Mouse (Mus musculus): Measurements from ENCODE around the gene Hpdl. TPM values are rescaled to one million over a fixed set of nuclear protein-coding genes. Genes with fewer than 3 reads are reported as not detected.

The Hpdl gene
- polyA plus RNA-seq (2012; rRNA removed), result 0.22 and 0.27 TPM in 2 replicates

GRCm38 (mm10) chr4:116821694-116822016, at the start of gene Hpdl:
TSS of gene Hpdl (minus strand) at chr4:116821707.
- H3K36me3 ChIP-seq (ENCODE audit: control insufficient read depth, insufficient read depth, low read length), result no peaks in the 10 kb centered on the region; the same call in 1 of the 2 replicates
- WGBS, result 12% methylated on average over 9 of the region's 9 CpGs
- peaks cover 13% of the 10 kb centered on the region; the same call in 1 of the 2 replicates for H3K4me1 ChIP-seq (ENCODE audit: control insufficient read depth, insufficient read depth, insufficient read length)
- H3K27me3 ChIP-seq (ENCODE audit: control insufficient read depth, insufficient read depth, low read length), result peaks cover 8% of the 10 kb centered on the region; the same call in 1 of the 2 replicates
- TF ChIP-seq POLR2A (IDR thresholded peaks at IDR 0.05; ENCODE audit: low read depth, low read length) (no peak), CTCF (IDR thresholded peaks at IDR 0.05; ENCODE audit: extremely low read depth, insufficient read depth, insufficient read length, insufficient replicate concordance) (no peak)
- peak within 1 kb of the TSS; percentile 69 for H3K4me3 ChIP-seq (ENCODE audit: extremely low read depth, insufficient read depth, insufficient read length)
- DNase-seq (ENCODE audit: low read depth in 1 of 2, low spot score in 2 of 2), result no peak
- H3K27ac ChIP-seq (ENCODE audit: insufficient read depth, low read length), result no peak within 1 kb of the TSS

- no peaks in the 10 kb centered on the region for H3K4me1 ChIP-seq (ENCODE audit: control insufficient read depth, insufficient read depth, insufficient read length)
- no peaks in the 10 kb centered on the region for H3K36me3 ChIP-seq (ENCODE audit: control insufficient read depth, insufficient read depth, low read length)
- H3K27ac ChIP-seq (ENCODE audit: insufficient read depth, low read length), result no peak overlapping the region
- TF ChIP-seq POLR2A (IDR thresholded peaks at IDR 0.05; ENCODE audit: low read depth, low read length), result no peak
- TF ChIP-seq CTCF (IDR thresholded peaks at IDR 0.05; ENCODE audit: extremely low read depth, insufficient read depth, insufficient read length, insufficient replicate concordance), result no peak
- no peak overlapping the region for H3K4me3 ChIP-seq (ENCODE audit: extremely low read depth, insufficient read depth, insufficient read length)
- WGBS, result 45% methylated on average over 3 of the region's 3 CpGs
- DNase-seq (ENCODE audit: low read depth in 1 of 2, low spot score in 2 of 2), result no peak
- H3K27me3 ChIP-seq (ENCODE audit: control insufficient read depth, insufficient read depth, low read length), result no peaks in the 10 kb centered on the region; the same call in 1 of the 2 replicates
Measured at GRCm38 (mm10) chr4:116869898-116870297, 48.4 kb upstream of the Hpdl start.

- DNase-seq (ENCODE audit: low read depth in 1 of 2, low spot score in 2 of 2), result no peak
- Histone ChIP-seq H3K4me1 (ENCODE audit: control insufficient read depth, insufficient read depth, insufficient read length) (no peaks in the 10 kb centered on the region), H3K36me3 (ENCODE audit: control insufficient read depth, insufficient read depth, low read length) (no peaks in the 10 kb centered on the region), H3K27ac (ENCODE audit: insufficient read depth, low read length) (no peak overlapping the region), H3K27me3 (ENCODE audit: control insufficient read depth, insufficient read depth, low read length) (no peaks in the 10 kb centered on the region), H3K4me3 (ENCODE audit: extremely low read depth, insufficient read depth, insufficient read length) (no peak overlapping the region)
- no peak for TF ChIP-seq CTCF (IDR thresholded peaks at IDR 0.05; ENCODE audit: extremely low read depth, insufficient read depth, insufficient read length, insufficient replicate concordance)
- TF ChIP-seq POLR2A (IDR thresholded peaks at IDR 0.05; ENCODE audit: low read depth, low read length), result no peak
- WGBS, result 75% methylated on average over 8 of the region's 8 CpGs
Measured at GRCm38 (mm10) chr4:116862023-116862422, 40.5 kb upstream of the Hpdl start.

GRCm38 (mm10) chr4:116859711-116860110, 38.2 kb upstream of the Hpdl start:
- no peak for DNase-seq (ENCODE audit: low read depth in 1 of 2, low spot score in 2 of 2)
- Histone ChIP-seq H3K4me1 (ENCODE audit: control insufficient read depth, insufficient read depth, insufficient read length) (no peaks in the 10 kb centered on the region), H3K27ac (ENCODE audit: insufficient read depth, low read length) (no peak overlapping the region), H3K27me3 (ENCODE audit: control insufficient read depth, insufficient read depth, low read length) (no peaks in the 10 kb centered on the region), H3K4me3 (ENCODE audit: extremely low read depth, insufficient read depth, insufficient read length) (no peak overlapping the region), H3K36me3 (ENCODE audit: control insufficient read depth, insufficient read depth, low read length) (no peaks in the 10 kb centered on the region)
- WGBS, result 74% methylated on average over 5 of the region's 5 CpGs
- TF ChIP-seq CTCF (IDR thresholded peaks at IDR 0.05; ENCODE audit: extremely low read depth, insufficient read depth, insufficient read length, insufficient replicate concordance) (no peak), POLR2A (IDR thresholded peaks at IDR 0.05; ENCODE audit: low read depth, low read length) (no peak)

- Histone ChIP-seq H3K27me3 (ENCODE audit: control insufficient read depth, insufficient read depth, low read length) (no peaks in the 10 kb centered on the region), H3K36me3 (ENCODE audit: control insufficient read depth, insufficient read depth, low read length) (no peaks in the 10 kb centered on the region), H3K4me1 (ENCODE audit: control insufficient read depth, insufficient read depth, insufficient read length) (no peaks in the 10 kb centered on the region), H3K4me3 (ENCODE audit: extremely low read depth, insufficient read depth, insufficient read length) (no peak overlapping the region), H3K27ac (ENCODE audit: insufficient read depth, low read length) (no peak overlapping the region)
- no peak for DNase-seq (ENCODE audit: low read depth in 1 of 2, low spot score in 2 of 2)
- TF ChIP-seq CTCF (IDR thresholded peaks at IDR 0.05; ENCODE audit: extremely low read depth, insufficient read depth, insufficient read length, insufficient replicate concordance) (no peak), POLR2A (IDR thresholded peaks at IDR 0.05; ENCODE audit: low read depth, low read length) (no peak)
- WGBS, result 80% methylated on average over 10 of the region's 10 CpGs
Measured at GRCm38 (mm10) chr4:116857203-116857602, 35.7 kb upstream of the Hpdl start.

GRCm38 (mm10) chr4:116854286-116854685, 32.8 kb upstream of the Hpdl start:
- no peaks in the 10 kb centered on the region for H3K36me3 ChIP-seq (ENCODE audit: control insufficient read depth, insufficient read depth, low read length)
- TF ChIP-seq CTCF (IDR thresholded peaks at IDR 0.05; ENCODE audit: extremely low read depth, insufficient read depth, insufficient read length, insufficient replicate concordance) (no peak), POLR2A (IDR thresholded peaks at IDR 0.05; ENCODE audit: low read depth, low read length) (no peak)
- H3K4me1 ChIP-seq (ENCODE audit: control insufficient read depth, insufficient read depth, insufficient read length), result no peaks in the 10 kb centered on the region
- WGBS, result 49% methylated on average over 2 of the region's 2 CpGs
- no peak for DNase-seq (ENCODE audit: low read depth in 1 of 2, low spot score in 2 of 2)
- H3K27ac ChIP-seq (ENCODE audit: insufficient read depth, low read length), result no peak overlapping the region
- H3K4me3 ChIP-seq (ENCODE audit: extremely low read depth, insufficient read depth, insufficient read length), result no peak overlapping the region
- no peaks in the 10 kb centered on the region for H3K27me3 ChIP-seq (ENCODE audit: control insufficient read depth, insufficient read depth, low read length)

GRCm38 (mm10) chr4:116849901-116850300, 28.4 kb upstream of the Hpdl start:
- no peak overlapping the region for H3K4me3 ChIP-seq (ENCODE audit: extremely low read depth, insufficient read depth, insufficient read length)
- no peaks in the 10 kb centered on the region for H3K4me1 ChIP-seq (ENCODE audit: control insufficient read depth, insufficient read depth, insufficient read length)
- no peaks in the 10 kb centered on the region for H3K27me3 ChIP-seq (ENCODE audit: control insufficient read depth, insufficient read depth, low read length)
- no peak overlapping the region for H3K27ac ChIP-seq (ENCODE audit: insufficient read depth, low read length)
- DNase-seq (ENCODE audit: low read depth in 1 of 2, low spot score in 2 of 2), result no peak
- 85% methylated on average over 3 of the region's 3 CpGs for WGBS
- TF ChIP-seq POLR2A (IDR thresholded peaks at IDR 0.05; ENCODE audit: low read depth, low read length) (no peak), CTCF (IDR thresholded peaks at IDR 0.05; ENCODE audit: extremely low read depth, insufficient read depth, insufficient read length, insufficient replicate concordance) (no peak)
- H3K36me3 ChIP-seq (ENCODE audit: control insufficient read depth, insufficient read depth, low read length), result no peaks in the 10 kb centered on the region
